Mouse (Mus musculus) layer of hippocampus, postnatal 36 days (tissue): ENCODE measurements around the gene Ankle2. TPM values are rescaled to one million over a fixed set of nuclear protein-coding genes. Genes with fewer than 3 reads are reported as not detected.

Experiments
- DNase-seq, 2 experiments: peaks; one replicate each; pipeline ENCODE4 v3.0.0; 2022
- total RNA-seq, 2 experiments: library from RNA; stranded (reverse); gene quantifications; 2 replicates each; pipeline ENCODE4 v1.2.3; 2021

The Ankle2 gene
- total RNA-seq, 2 experiments from 2014 or later, result 38.6 to 48.2 TPM

- DNase-seq, result no peak
These were observed 54.4 kb downstream of the Ankle2 start for GRCm38 (mm10) chr5:110285156-110285555.

GRCm38 (mm10) chr5:110285770-110286445 lies 55.1 kb downstream of the Ankle2 start, which contains the start of the genes Pxmp2 and Pole:
Gene Pxmp2 (minus strand): TSS chr5:110286186.
Gene Pole (plus strand): TSS chr5:110286306.
- peak; percentile 76 to 84 for DNase-seq

GRCm38 (mm10) chr5:110286446-110287083 lies 55.8 kb downstream of the Ankle2 start:
- DNase-seq, result no peak

- DNase-seq, result no peak
These were observed 56.3 kb downstream of the Ankle2 start for GRCm38 (mm10) chr5:110287084-110287475.

GRCm38 (mm10) chr5:110291649-110292048 lies 60.8 kb downstream of the Ankle2 start:
- no peak for DNase-seq

GRCm38 (mm10) chr5:110296637-110297036 lies 65.8 kb downstream of the Ankle2 start:
- no peak for DNase-seq

- no peak for DNase-seq
These were observed 69.8 kb downstream of the Ankle2 start for GRCm38 (mm10) chr5:110300591-110300990.

Other genes with a start within 250 kb of the Ankle2 start
- 10 to 100 TPM; 62.9 to 63.6 TPM for gene Zfp932, start 234.5 kb upstream of the Ankle2 start, total RNA-seq
- 10 to 100 TPM; 14.7 to 20.8 TPM for gene Gm17655, start 158.5 kb upstream of the Ankle2 start, total RNA-seq
- under 1 TPM in 1 of 2 experiments, not detected in 1; 0.27 TPM for gene Gm35315, start 136.6 kb upstream of the Ankle2 start, total RNA-seq
- 1 to 10 TPM; 3.3 to 4.5 TPM for gene Plcxd1, start 131.0 kb upstream of the Ankle2 start, total RNA-seq
- 10 to 100 TPM; 75.8 to 83.0 TPM for gene Gtpbp6, start 122.8 kb upstream of the Ankle2 start, total RNA-seq
- gene Zfp605, start 120.9 kb upstream of the Ankle2 start, total RNA-seq, result 10 to 100 TPM; 16.0 to 18.3 TPM
- gene Chfr, start 95.2 kb upstream of the Ankle2 start, total RNA-seq, result 10 to 100 TPM; 45.8 to 59.9 TPM
- gene Golga3, start 54.3 kb upstream of the Ankle2 start, total RNA-seq, result 10 to 100 TPM; 45.5 to 51.6 TPM
- gene Pgam5, start 38.9 kb downstream of the Ankle2 start, total RNA-seq, result 10 to 100 TPM; 57.4 to 62.8 TPM
- 1 to 10 TPM; 8.5 to 9.4 TPM for gene Pxmp2, start 55.2 kb downstream of the Ankle2 start, total RNA-seq
- 1 to 10 TPM; 1.2 to 2.1 TPM for gene Pole, start 55.3 kb downstream of the Ankle2 start, total RNA-seq
- under 1 TPM in 1 of 2 experiments, not detected in 1; 0.27 TPM for gene P2rx2, start 112.2 kb downstream of the Ankle2 start, total RNA-seq
- not detected for gene Lrcol1, start 113.7 kb downstream of the Ankle2 start, total RNA-seq
- gene Fbrsl1, start 217.5 kb downstream of the Ankle2 start, total RNA-seq, result 10 to 100 TPM; 78.1 to 89.6 TPM